Mouse (Mus musculus) monocyte, adult 2 months (primary cell): ENCODE data around the gene Chchd10.
"Not testable (repeated sequence)": the region's sequence is repeated elsewhere in the genome, so short reads cannot be mapped to it uniquely, and the experiment has no call there.

ENCODE experiments used
- DNase-seq, 2 experiments: peaks; one replicate each; pipeline ENCODE4 v3.0.0; 2022; ENCODE audit warnings: low spot score in 2 of 2, low read depth in 1 of 2

Chchd10 gene

GRCm38 (mm10) chr10:75932891-75933290 is at the start of gene Chchd10:
TSS of gene Chchd10 (plus strand) at chr10:75933130.
- DNase-seq: no peak

- DNase-seq: no peak
These were observed 49.7 kb upstream of the Chchd10 start for GRCm38 (mm10) chr10:75883232-75883552.

GRCm38 (mm10) chr10:75884742-75885141 is 48.2 kb upstream of the Chchd10 start:
- no peak for DNase-seq

GRCm38 (mm10) chr10:75887504-75887903 is 45.4 kb upstream of the Chchd10 start:
- not testable (repeated sequence) for DNase-seq

GRCm38 (mm10) chr10:75889406-75890153 is 43.4 kb upstream of the Chchd10 start:
- DNase-seq: no peak

- DNase-seq: peak; percentile 86 to 89
These were observed 39.7 kb upstream of the Chchd10 start, which contains the start of gene Derl3 for GRCm38 (mm10) chr10:75893089-75893750. TSS of gene Derl3 (plus strand) at chr10:75893413.

- DNase-seq: no peak
These were observed 38.3 kb upstream of the Chchd10 start for GRCm38 (mm10) chr10:75894601-75895000.

GRCm38 (mm10) chr10:75895730-75896129 is 37.2 kb upstream of the Chchd10 start:
- DNase-seq: no peak

GRCm38 (mm10) chr10:75896208-75896607 is 36.7 kb upstream of the Chchd10 start:
- DNase-seq: no peak

- peak in 1 of 2 experiments; percentile 29 for DNase-seq
These were observed 35.6 kb upstream of the Chchd10 start for GRCm38 (mm10) chr10:75897373-75897772.

- DNase-seq: no peak
These were observed 34.8 kb upstream of the Chchd10 start for GRCm38 (mm10) chr10:75898039-75898564.

- no peak for DNase-seq
These were observed 34.1 kb upstream of the Chchd10 start for GRCm38 (mm10) chr10:75898846-75899245.

GRCm38 (mm10) chr10:75904391-75904790 is 28.5 kb upstream of the Chchd10 start:
- no peak for DNase-seq

GRCm38 (mm10) chr10:75906882-75907281 is 26.0 kb upstream of the Chchd10 start:
- no peak for DNase-seq

GRCm38 (mm10) chr10:75910698-75911097 is 22.2 kb upstream of the Chchd10 start:
- DNase-seq: no peak

GRCm38 (mm10) chr10:75913013-75913589 is 19.8 kb upstream of the Chchd10 start:
- no peak for DNase-seq

- DNase-seq: no peak
These were observed 17.4 kb upstream of the Chchd10 start for GRCm38 (mm10) chr10:75915557-75915956.

GRCm38 (mm10) chr10:75916840-75917239 is 16.1 kb upstream of the Chchd10 start:
- DNase-seq: no peak

GRCm38 (mm10) chr10:75919026-75919425 is 13.9 kb upstream of the Chchd10 start:
- no peak for DNase-seq

- peak; percentile 79 to 87 for DNase-seq
These were observed 11.8 kb upstream of the Chchd10 start, which contains the start of gene Smarcb1 for GRCm38 (mm10) chr10:75921026-75921725. TSS of gene Smarcb1 (minus strand) at chr10:75921617.
